ENCODE assay signal across 8 mouse cellular contexts in the genomic region with DNA sequence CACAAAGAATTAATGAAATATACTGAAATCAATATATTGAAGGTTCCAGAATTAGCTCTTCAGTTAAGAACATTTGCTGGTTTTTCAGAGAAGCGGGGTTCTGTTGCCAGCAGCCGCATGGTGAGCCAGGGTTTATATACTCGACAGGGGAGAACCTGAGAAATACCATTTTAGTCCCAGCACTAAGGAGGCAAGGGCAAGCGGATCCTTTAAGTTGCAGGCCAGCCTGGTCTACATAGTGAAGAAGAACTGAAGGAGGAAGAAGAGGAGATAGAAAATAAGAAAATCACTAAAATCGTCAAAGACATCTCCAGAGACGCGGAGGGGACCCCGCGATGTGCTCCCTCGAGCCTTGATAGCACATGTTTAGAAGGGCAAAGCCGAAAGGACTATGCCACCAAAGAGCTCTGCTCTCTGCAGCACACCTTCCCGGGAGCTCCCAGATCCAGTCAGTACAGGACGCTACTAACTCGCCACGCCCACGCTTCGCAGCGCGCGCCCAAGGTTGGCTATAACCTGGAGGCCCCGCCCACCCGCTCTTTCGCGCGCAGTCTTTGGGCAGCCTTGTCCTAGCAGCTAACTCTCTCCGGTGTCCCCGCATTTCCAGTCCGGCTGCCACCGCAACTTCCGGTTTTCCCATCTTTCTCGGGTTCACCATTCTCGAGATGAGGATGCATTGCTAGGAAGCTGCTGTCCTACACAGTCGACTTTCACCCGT. TPM values are rescaled to one million over a fixed set of nuclear protein-coding genes. Genes with fewer than 3 reads are reported as not detected.
DNase-seq lines count a peak whose midpoint lies in the region; ATAC-seq and TF ChIP-seq lines count a peak whose summit lies in the region.

No protein-coding gene starts in this region.

- peak overlapping the region; percentile 52 for H3K9ac ChIP-seq in embryonic facial prominence, embryonic 15.5 days
- H3K9ac ChIP-seq in limb, embryonic 14.5 days (ENCODE audit: low read depth, low read length, severe bottlenecking), result peak overlapping the region; percentile 61
- H3K9ac ChIP-seq in midbrain, postnatal 0 days (replicated peaks; ENCODE audit: low read length, poor library complexity, severe bottlenecking), result peak overlapping the region; percentile 64

- TF ChIP-seq POLR2A in bone marrow, adult 2 months (IDR thresholded peaks at IDR 0.05; ENCODE audit: borderline replicate concordance, control insufficient read depth, low read depth, low read length), result no peak
- peak; percentile 58; the same call in 1 of the 2 replicates for TF ChIP-seq POLR2A in limb, embryonic 14.5 days (IDR thresholded peaks at IDR 0.05; ENCODE audit: borderline replicate concordance, extremely low read depth, insufficient read depth, insufficient read length)

- DNase-seq in 3T3-L1 (ENCODE audit: low read depth, low spot score), result peak; percentile 82
- peak; percentile 89 for DNase-seq in heart, adult 8-10 months (ENCODE audit: low spot score)
- peak; percentile 97 for DNase-seq in kidney, adult 9 months
- DNase-seq in limb, embryonic 14.5 days (ENCODE audit: low spot score), result peak; percentile 99
- DNase-seq in midbrain, postnatal 0 days (ENCODE audit: low spot score), result peak; percentile 98
- DNase-seq in spleen, postnatal 14 days (ENCODE audit: low spot score in 2 of 2), result peak; percentile 80 to 83

- H3K4me1 ChIP-seq in bone marrow, adult 2 months (ENCODE audit: control insufficient read depth, insufficient read depth, low read length), result no peaks in the 10 kb centered on the region
- H3K4me1 ChIP-seq in embryonic facial prominence, embryonic 15.5 days, result peaks cover 4% of the 10 kb centered on the region; the same call in 1 of the 2 replicates
- H3K4me1 ChIP-seq in limb, embryonic 14.5 days (ENCODE audit: control insufficient read depth, insufficient read depth, low read length), result peaks cover 5% of the 10 kb centered on the region; the same call in 1 of the 2 replicates
- no peaks in the 10 kb centered on the region for H3K4me1 ChIP-seq in midbrain, postnatal 0 days (ENCODE audit: insufficient read depth, low read length)

- peak overlapping the region; percentile 70 for H3K4me3 ChIP-seq in bone marrow, adult 2 months (replicated peaks; ENCODE audit: control insufficient read depth, low read depth, low read length)
- peak overlapping the region; percentile 55 for H3K4me3 ChIP-seq in embryonic facial prominence, embryonic 15.5 days (replicated peaks)
- peak overlapping the region; percentile 43 for H3K4me3 ChIP-seq in limb, embryonic 14.5 days (replicated peaks; ENCODE audit: low read length)
- H3K4me3 ChIP-seq in midbrain, postnatal 0 days (ENCODE audit: low read depth, low read length), result peak overlapping the region; percentile 43

- TF ChIP-seq CTCF in bone marrow, adult 2 months (IDR thresholded peaks at IDR 0.05; ENCODE audit: control insufficient read depth, insufficient read depth, low read length), result no peak
- no peak for TF ChIP-seq CTCF in midbrain, postnatal 0 days (IDR thresholded peaks at IDR 0.05)

- no peaks in the 10 kb centered on the region for H3K36me3 ChIP-seq in embryonic facial prominence, embryonic 15.5 days
- no peaks in the 10 kb centered on the region for H3K36me3 ChIP-seq in limb, embryonic 14.5 days (ENCODE audit: control insufficient read depth, insufficient read depth, low read length)
- H3K36me3 ChIP-seq in midbrain, postnatal 0 days (ENCODE audit: insufficient read depth, low read length), result no peaks in the 10 kb centered on the region

- peak; percentile 99 for ATAC-seq in embryonic facial prominence, embryonic 15.5 days (ENCODE audit: insufficient number of reproducible peaks, low FRiP score, low TSS enrichment, low read depth)
- peak; percentile 99 for ATAC-seq in limb, embryonic 14.5 days (ENCODE audit: low FRiP score, low read depth)
- ATAC-seq in midbrain, postnatal 0 days (ENCODE audit: low FRiP score), result peak; percentile 99

- H3K9me3 ChIP-seq in embryonic facial prominence, embryonic 15.5 days (replicated peaks), result no peaks in the 10 kb centered on the region
- H3K9me3 ChIP-seq in limb, embryonic 14.5 days (ENCODE audit: control insufficient read depth, low read length), result no peaks in the 10 kb centered on the region
- H3K9me3 ChIP-seq in midbrain, postnatal 0 days (ENCODE audit: low read length), result no peaks in the 10 kb centered on the region

- H3K27ac ChIP-seq in bone marrow, adult 2 months (ENCODE audit: control insufficient read depth, insufficient read depth, low read depth, low read length, poor library complexity), result no peak overlapping the region
- H3K27ac ChIP-seq in embryonic facial prominence, embryonic 15.5 days (replicated peaks), result peak overlapping the region; percentile 82
- peak overlapping the region; percentile 81 for H3K27ac ChIP-seq in limb, embryonic 14.5 days (replicated peaks; ENCODE audit: low read depth, low read length)
- peak overlapping the region; percentile 77 for H3K27ac ChIP-seq in midbrain, postnatal 0 days (ENCODE audit: low read depth, low read length)

- 7% methylated on average over 34 of the region's 34 CpGs for WGBS in bone marrow, adult 2 months
- WGBS in embryonic facial prominence, embryonic 15.5 days, result 7% methylated on average over 34 of the region's 34 CpGs
- WGBS in limb, embryonic 14.5 days, result 7% methylated on average over 34 of the region's 34 CpGs
- WGBS in midbrain, postnatal 0 days, result 8% methylated on average over 34 of the region's 34 CpGs

- peak overlapping the region; percentile 71 for H3K4me2 ChIP-seq in embryonic facial prominence, embryonic 15.5 days (replicated peaks)
- H3K4me2 ChIP-seq in limb, embryonic 14.5 days (replicated peaks; ENCODE audit: low read depth, low read length, severe bottlenecking), result peak overlapping the region; percentile 70
- peak overlapping the region; percentile 63 for H3K4me2 ChIP-seq in midbrain, postnatal 0 days (ENCODE audit: low read depth, low read length, poor library complexity, severe bottlenecking)

- H3K27me3 ChIP-seq in embryonic facial prominence, embryonic 15.5 days, result no peaks in the 10 kb centered on the region
- H3K27me3 ChIP-seq in limb, embryonic 14.5 days (ENCODE audit: control insufficient read depth, insufficient read depth, low read length), result no peaks in the 10 kb centered on the region
- H3K27me3 ChIP-seq in midbrain, postnatal 0 days (ENCODE audit: insufficient read depth, low read length), result no peaks in the 10 kb centered on the region

RNA-seq across cellular contexts. Expression of gene Zfp13, which starts 6.9 kb away (rescaled TPM):
- polyA plus RNA-seq in bone marrow, adult 2 months (2011; ENCODE audit: insufficient read depth, insufficient read length, low replicate concordance, missing spikeins), result not detected in 2 replicates
- 13.4 and 14.1 TPM in 2 replicates for polyA plus RNA-seq in embryonic facial prominence, embryonic 15.5 days (2015; fragmentation: Nextera tagmentation; extraction: Ambion mirVana)
- 1 to 10 TPM; 1.9 to 5.9 (median 4.4) TPM for total RNA-seq in heart, adult 8-10 months (2022)
- polyA plus RNA-seq in limb, embryonic 14.5 days (2012; rRNA removed), result 27.6 and 33.8 TPM in 2 replicates
- 16.2 and 16.3 TPM in 2 replicates for polyA plus RNA-seq in limb, embryonic 14.5 days (2014; fragmentation: Nextera tagmentation; extraction: Ambion mirVana)
- total RNA-seq in midbrain, postnatal 0 days (2014; rRNA removed), result 36.2 and 48.2 TPM in 2 replicates
- polyA plus RNA-seq in midbrain, postnatal 0 days (2015; fragmentation: Nextera tagmentation; extraction: Ambion mirVana), result 23.3 and 26.3 TPM in 2 replicates

RNA-seq across cellular contexts. Expression of gene Zscan10, which starts 8.3 kb away (rescaled TPM):
- 4.2 TPM in 1 of 2 replicates, not detected in the other for polyA plus RNA-seq in bone marrow, adult 2 months (2011; ENCODE audit: insufficient read depth, insufficient read length, low replicate concordance, missing spikeins)
- polyA plus RNA-seq in embryonic facial prominence, embryonic 15.5 days (2015; fragmentation: Nextera tagmentation; extraction: Ambion mirVana), result 0.08 and 0.14 TPM in 2 replicates
- total RNA-seq in heart, adult 8-10 months (2022), result not detected
- polyA plus RNA-seq in limb, embryonic 14.5 days (2012; rRNA removed), result 0.63 and 1.00 TPM in 2 replicates
- polyA plus RNA-seq in limb, embryonic 14.5 days (2014; fragmentation: Nextera tagmentation; extraction: Ambion mirVana), result 0.33 TPM in 1 of 2 replicates, not detected in the other
- not detected in 2 replicates for total RNA-seq in midbrain, postnatal 0 days (2014; rRNA removed)
- not detected in 2 replicates for polyA plus RNA-seq in midbrain, postnatal 0 days (2015; fragmentation: Nextera tagmentation; extraction: Ambion mirVana)

RNA-seq across cellular contexts. Expression of gene Zfp213, which starts 28.3 kb away (rescaled TPM):
- 3.6 and 4.3 TPM in 2 replicates for polyA plus RNA-seq in bone marrow, adult 2 months (2011; ENCODE audit: insufficient read depth, insufficient read length, low replicate concordance, missing spikeins)
- polyA plus RNA-seq in embryonic facial prominence, embryonic 15.5 days (2015; fragmentation: Nextera tagmentation; extraction: Ambion mirVana), result 17.8 and 19.5 TPM in 2 replicates
- total RNA-seq in heart, adult 8-10 months (2022), result 1 to 10 TPM; 4.9 to 6.5 (median 5.8) TPM
- polyA plus RNA-seq in limb, embryonic 14.5 days (2012; rRNA removed), result 16.3 and 21.1 TPM in 2 replicates
- 17.4 and 18.1 TPM in 2 replicates for polyA plus RNA-seq in limb, embryonic 14.5 days (2014; fragmentation: Nextera tagmentation; extraction: Ambion mirVana)
- total RNA-seq in midbrain, postnatal 0 days (2014; rRNA removed), result 16.9 and 21.7 TPM in 2 replicates
- polyA plus RNA-seq in midbrain, postnatal 0 days (2015; fragmentation: Nextera tagmentation; extraction: Ambion mirVana), result 10.0 and 10.7 TPM in 2 replicates

RNA-seq across cellular contexts. Expression of gene Mmp25, which starts 52.7 kb away (rescaled TPM):
- 4.8 and 18.0 TPM in 2 replicates for polyA plus RNA-seq in bone marrow, adult 2 months (2011; ENCODE audit: insufficient read depth, insufficient read length, low replicate concordance, missing spikeins)
- 0.76 and 0.81 TPM in 2 replicates for polyA plus RNA-seq in embryonic facial prominence, embryonic 15.5 days (2015; fragmentation: Nextera tagmentation; extraction: Ambion mirVana)
- under 1 TPM in 1 of 4 experiments, not detected in 3; 0.06 TPM for total RNA-seq in heart, adult 8-10 months (2022)
- 1.0 and 1.4 TPM in 2 replicates for polyA plus RNA-seq in limb, embryonic 14.5 days (2012; rRNA removed)
- polyA plus RNA-seq in limb, embryonic 14.5 days (2014; fragmentation: Nextera tagmentation; extraction: Ambion mirVana), result 0.76 and 0.80 TPM in 2 replicates
- total RNA-seq in midbrain, postnatal 0 days (2014; rRNA removed), result 0.33 and 0.66 TPM in 2 replicates
- 0.98 and 1.0 TPM in 2 replicates for polyA plus RNA-seq in midbrain, postnatal 0 days (2015; fragmentation: Nextera tagmentation; extraction: Ambion mirVana)
